Mouse (Mus musculus): ENCODE measurements around the gene Eogt. TPM values are rescaled to one million over a fixed set of nuclear protein-coding genes. Genes with fewer than 3 reads are reported as not detected.

Eogt gene
- polyA plus RNA-seq, 1 experiment from 2014 or later: 15.1 TPM

- H3K27me3 ChIP-seq (ENCODE audit: control insufficient read depth, insufficient read depth, low read depth, low read length): no peaks in the 10 kb centered on the region
- H3K4me1 ChIP-seq (ENCODE audit: control insufficient read depth, insufficient read depth, low read length): peaks cover 13% of the 10 kb centered on the region
- H3K4me3 ChIP-seq (ENCODE audit: low read depth, low read length): no peak overlapping the region
- no peak for ATAC-seq
- H3K9ac ChIP-seq (ENCODE audit: low read depth, low read length): no peak overlapping the region
- H3K27ac ChIP-seq (ENCODE audit: low read length): peak overlapping the region; percentile 39; the same call in 1 of the 2 replicates
- 19% methylated on average over 9 of the region's 9 CpGs for WGBS
- H3K4me2 ChIP-seq (ENCODE audit: low read length): peak overlapping the region; percentile 30
- no peaks in the 10 kb centered on the region for H3K36me3 ChIP-seq (ENCODE audit: control insufficient read depth, insufficient read depth, low read length)
- H3K9me3 ChIP-seq (replicated peaks; ENCODE audit: control insufficient read depth, low read length, poor library complexity, severe bottlenecking): no peaks in the 10 kb centered on the region
Observed at GRCm38 (mm10) chr6:97080016-97080415, 69.0 kb downstream of the Eogt start.

GRCm38 (mm10) chr6:97060074-97060681 lies 88.8 kb downstream of the Eogt start, which contains the start of gene Fam19a4:
TSS of gene Fam19a4 (minus strand) at chr6:97060413.
- H3K27ac ChIP-seq (ENCODE audit: low read length): no peak within 1 kb of the TSS
- H3K9ac ChIP-seq (ENCODE audit: low read depth, low read length): peak within 1 kb of the TSS; percentile 54
- peaks cover 16% of the 10 kb centered on the region for H3K4me1 ChIP-seq (ENCODE audit: control insufficient read depth, insufficient read depth, low read length)
- H3K9me3 ChIP-seq (replicated peaks; ENCODE audit: control insufficient read depth, low read length, poor library complexity, severe bottlenecking): no peaks in the 10 kb centered on the region
- H3K4me3 ChIP-seq (ENCODE audit: low read depth, low read length): peak within 1 kb of the TSS; percentile 41
- H3K4me2 ChIP-seq (ENCODE audit: low read length): peak within 1 kb of the TSS; percentile 77
- H3K36me3 ChIP-seq (ENCODE audit: control insufficient read depth, insufficient read depth, low read length): no peaks in the 10 kb centered on the region
- peaks cover 4% of the 10 kb centered on the region; the same call in 1 of the 2 replicates for H3K27me3 ChIP-seq (ENCODE audit: control insufficient read depth, insufficient read depth, low read depth, low read length)
- ATAC-seq: peak; percentile 76
- under 1% methylated on average over 30 of the region's 30 CpGs for WGBS

Other genes starting within 250 kb of the Eogt start
- 6.5 and 7.3 TPM in 2 replicates for gene Fam19a4, start 88.8 kb downstream of the Eogt start, polyA plus RNA-seq (2015; fragmentation: Nextera tagmentation; extraction: Ambion mirVana)
- 35.6 and 40.4 TPM in 2 replicates for gene Tmf1, start 29.9 kb upstream of the Eogt start, polyA plus RNA-seq (2015; fragmentation: Nextera tagmentation; extraction: Ambion mirVana)
- 90.2 and 92.9 TPM in 2 replicates for gene Uba3, start 56.5 kb upstream of the Eogt start, polyA plus RNA-seq (2015; fragmentation: Nextera tagmentation; extraction: Ambion mirVana)
- gene Arl6ip5, start 61.5 kb upstream of the Eogt start, polyA plus RNA-seq (2015; fragmentation: Nextera tagmentation; extraction: Ambion mirVana): 149 and 160 TPM in 2 replicates
- gene Lmod3, start 103.6 kb upstream of the Eogt start, polyA plus RNA-seq (2015; fragmentation: Nextera tagmentation; extraction: Ambion mirVana): 0.09 TPM in 1 of 2 replicates, not detected in the other